Mouse (Mus musculus) cerebral cortex, adult 2 months (tissue): Measurements from ENCODE around the gene Sycn.

Experiments
- WGBS: fragments of 180-500 bp; shearing (Covaris S2); methylation state at CpG from one replicate; pipeline ENCODE4 v1.1.7; 2018; 5-methylcytosine and 5-hydroxymethylcytosine counted together

The Sycn gene

DNA sequence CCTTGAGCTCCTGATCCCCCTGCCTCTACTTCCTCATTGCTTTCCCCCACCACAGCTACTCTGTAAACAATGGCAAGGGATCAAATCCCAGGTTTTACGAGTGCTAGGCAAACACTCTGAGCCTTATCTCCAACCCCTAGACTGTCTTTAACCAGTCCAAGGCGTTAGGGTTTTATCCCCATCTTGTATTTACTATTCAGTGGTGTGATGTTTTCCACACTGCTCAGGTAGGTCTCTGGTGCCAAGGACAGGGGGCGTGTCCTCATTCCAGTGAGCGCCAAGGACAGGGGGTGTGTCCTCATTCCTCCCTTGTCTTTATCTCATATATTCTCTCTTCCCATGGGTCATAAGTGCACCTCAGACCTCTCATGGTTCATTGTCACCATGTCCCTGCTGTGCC is at the start of gene Sycn:
TSS of gene Sycn (plus strand) at position 360 of the 400 bp plus-strand sequence.
- WGBS: 83% methylated on average over 4 of the region's 4 CpGs

GRCm38 (mm10) chr7:28490903-28491302 is 49.8 kb upstream of the Sycn start:
- WGBS: 38% methylated on average over 14 of the region's 14 CpGs

- WGBS: 89% methylated on average over 8 of the region's 8 CpGs
These were observed 48.4 kb upstream of the Sycn start for GRCm38 (mm10) chr7:28492310-28492709.

- 88% methylated on average over 11 of the region's 11 CpGs for WGBS
These were observed 45.3 kb upstream of the Sycn start for GRCm38 (mm10) chr7:28495426-28495825.

DNA sequence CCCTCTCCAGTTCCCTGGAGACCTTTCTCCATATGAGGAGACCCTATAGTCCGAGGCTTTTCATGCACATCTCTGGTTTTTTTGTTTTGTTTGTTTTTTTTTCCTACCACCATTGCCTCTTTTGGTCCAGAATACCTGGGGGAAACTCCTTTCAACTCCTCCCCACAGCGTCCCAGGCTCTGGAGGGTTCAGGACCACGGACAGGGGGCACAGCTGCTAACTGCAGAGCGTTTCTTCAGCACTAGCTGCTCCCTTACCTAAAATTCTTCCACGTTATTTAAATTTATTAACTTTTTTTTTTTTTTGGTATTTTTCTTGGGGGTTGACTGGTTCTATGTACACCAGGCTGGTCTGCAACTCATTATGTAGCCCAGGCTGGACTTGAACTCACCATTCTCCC is 35.1 kb upstream of the Sycn start:
- 28% methylated on average over 5 of the region's 5 CpGs for WGBS

- WGBS: 91% methylated on average over 2 of the region's 2 CpGs
These were observed 31.6 kb upstream of the Sycn start for GRCm38 (mm10) chr7:28509121-28509520.

DNA sequence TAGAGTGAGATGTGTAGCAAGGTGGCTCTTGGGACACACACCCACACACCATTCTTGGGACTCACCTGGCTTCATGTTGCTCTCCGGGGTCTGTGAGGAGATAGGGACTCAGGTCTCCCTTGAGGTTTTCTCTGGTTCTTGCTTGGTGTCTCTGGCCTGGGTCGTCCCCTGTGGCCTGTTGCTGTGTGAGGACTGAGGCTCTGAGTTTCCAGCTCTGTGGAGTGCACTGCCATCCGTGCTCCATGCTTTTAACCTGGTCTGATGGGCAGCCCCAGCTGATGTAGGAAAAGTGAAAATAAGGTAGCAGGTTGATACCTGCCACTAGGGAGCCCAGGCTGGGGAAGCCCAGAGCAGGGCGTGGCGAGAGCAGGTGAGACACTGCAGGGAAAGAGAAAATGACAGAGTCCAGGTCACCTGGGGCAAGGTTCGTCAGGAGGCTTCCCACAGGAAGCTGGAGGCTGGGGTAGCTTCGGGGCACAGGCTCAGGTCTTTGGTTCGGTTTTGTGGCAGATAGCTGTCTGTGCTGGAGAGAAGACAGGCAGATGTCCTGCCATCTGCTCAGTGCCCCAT is 30.2 kb upstream of the Sycn start, which contains the start of gene Ifnl2:
TSS of gene Ifnl2 (minus strand) at position 51 of the 570 bp plus-strand sequence.
- 72% methylated on average over 8 of the region's 8 CpGs for WGBS

- WGBS: 67% methylated on average over 8 of the region's 8 CpGs
These were observed 29.2 kb upstream of the Sycn start for GRCm38 (mm10) chr7:28511441-28511840.

GRCm38 (mm10) chr7:28522536-28522935 is 18.1 kb upstream of the Sycn start, which contains the start of gene Ifnl3:
Gene Ifnl3 (plus strand): TSS chr7:28522836.
- WGBS: 84% methylated on average over 5 of the region's 6 CpGs

GRCm38 (mm10) chr7:28527922-28528719 is 12.6 kb upstream of the Sycn start:
- 11% methylated on average over 19 of the region's 19 CpGs for WGBS

DNA sequence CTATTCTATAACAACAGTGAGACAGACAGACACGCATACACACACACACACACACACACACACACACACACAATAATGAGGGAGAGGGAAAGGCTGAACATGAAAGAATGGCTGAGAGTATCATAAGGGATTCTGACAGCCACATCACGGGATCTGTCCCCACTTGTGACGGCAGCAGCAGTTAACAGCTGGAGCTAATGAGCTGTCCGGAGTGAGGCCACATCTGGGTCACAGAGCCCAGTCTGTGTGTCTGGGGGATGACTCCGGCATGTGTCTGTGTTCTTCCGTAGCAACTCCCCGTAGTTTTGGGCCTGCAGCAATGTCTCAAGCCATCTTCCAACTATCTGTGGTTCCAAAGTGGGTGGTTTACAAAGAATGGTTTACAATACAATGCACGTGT is 8.7 kb upstream of the Sycn start:
- 80% methylated on average over 8 of the region's 8 CpGs for WGBS

DNA sequence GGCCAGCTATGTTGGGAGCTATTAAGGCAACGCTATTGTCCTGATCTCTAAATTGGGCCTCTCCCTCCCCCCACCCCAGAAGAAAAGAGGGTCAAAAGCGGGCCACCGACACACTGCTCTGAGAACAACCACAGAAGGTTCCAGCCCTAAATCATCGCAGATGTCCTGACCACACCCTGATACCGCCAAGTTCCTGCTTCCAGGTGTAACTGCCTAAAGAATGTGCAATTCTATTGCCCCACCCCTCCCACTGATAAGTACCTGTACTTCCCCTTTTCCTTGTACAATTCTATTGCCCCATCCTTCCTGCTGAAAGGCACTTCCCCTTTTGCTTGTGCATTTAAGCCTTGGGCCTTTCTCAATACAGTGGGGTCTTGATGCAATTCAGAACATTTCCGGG is 1.8 kb upstream of the Sycn start:
- 95% methylated on average over 6 of the region's 6 CpGs for WGBS

- WGBS: 13% methylated on average over 27 of the region's 27 CpGs
These were observed 3.4 kb downstream of the Sycn start for GRCm38 (mm10) chr7:28544051-28544601.

GRCm38 (mm10) chr7:28545048-28545890 is 4.6 kb downstream of the Sycn start:
- WGBS: 52% methylated on average over 14 of the region's 14 CpGs

GRCm38 (mm10) chr7:28545891-28546210 is 5.2 kb downstream of the Sycn start:
- 62% methylated on average over 7 of the region's 7 CpGs for WGBS

DNA sequence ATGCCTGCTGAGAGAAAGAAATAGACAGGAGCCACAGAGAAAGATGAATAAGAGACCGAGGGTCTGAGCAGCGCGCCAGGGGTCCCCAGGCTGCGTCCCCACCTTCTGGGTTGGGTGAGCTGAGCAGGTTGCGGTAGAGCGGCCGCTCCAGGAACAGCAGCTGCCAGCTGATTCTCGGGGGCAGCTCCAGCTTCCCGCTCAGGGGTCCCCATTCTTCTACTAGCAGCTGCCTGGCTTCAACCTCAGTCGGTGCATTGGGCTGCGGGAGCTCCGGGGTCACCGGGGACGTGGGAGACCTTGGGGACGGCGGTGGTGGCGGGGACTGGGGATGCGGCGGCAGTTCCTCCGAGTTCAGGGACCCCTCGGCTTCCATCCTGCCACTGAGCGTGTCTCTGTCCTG is 6.0 kb downstream of the Sycn start:
- 1% methylated on average over 22 of the region's 22 CpGs for WGBS

- 6% methylated on average over 4 of the region's 5 CpGs for WGBS
These were observed 6.5 kb downstream of the Sycn start, which contains the start of gene Nccrp1 for GRCm38 (mm10) chr7:28547154-28547553. Gene Nccrp1 (minus strand): TSS chr7:28547254.

- 68% methylated on average over 7 of the region's 7 CpGs for WGBS
These were observed 6.9 kb downstream of the Sycn start for GRCm38 (mm10) chr7:28547628-28548027.

- 88% methylated on average over 6 of the region's 6 CpGs for WGBS
These were observed 12.4 kb downstream of the Sycn start for GRCm38 (mm10) chr7:28553076-28553475.

DNA sequence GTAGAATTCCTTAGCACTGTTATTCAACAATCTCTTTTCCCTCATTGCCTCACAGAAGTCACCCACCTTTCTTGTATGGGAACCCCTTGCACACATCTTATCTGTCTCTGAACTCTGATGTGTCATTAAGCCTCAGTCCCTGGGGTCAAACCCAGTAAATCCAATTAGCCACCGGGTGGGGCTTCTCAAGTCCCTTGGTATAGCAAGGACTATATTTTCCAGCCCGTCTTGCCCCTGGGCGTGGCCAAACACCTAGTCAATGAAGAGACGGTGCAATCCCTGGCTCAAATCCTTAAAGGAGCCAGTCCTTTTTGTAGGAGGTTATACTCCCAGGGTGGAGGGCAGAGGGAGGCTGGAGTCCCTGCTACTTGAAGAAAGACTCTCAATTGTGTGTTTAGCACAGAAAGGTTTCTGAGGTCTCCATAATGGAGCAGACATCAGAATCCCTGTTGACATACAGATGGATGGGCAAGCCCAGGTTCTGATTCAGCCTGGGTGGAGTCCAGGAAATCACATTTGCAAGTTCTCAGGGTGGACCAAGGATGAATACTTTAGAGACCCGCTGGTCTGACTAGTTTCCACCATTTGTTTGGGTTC is 15.4 kb downstream of the Sycn start:
- WGBS: 33% methylated on average over 5 of the region's 5 CpGs

GRCm38 (mm10) chr7:28557069-28557468 is 16.4 kb downstream of the Sycn start:
- 71% methylated on average over 5 of the region's 5 CpGs for WGBS

DNA sequence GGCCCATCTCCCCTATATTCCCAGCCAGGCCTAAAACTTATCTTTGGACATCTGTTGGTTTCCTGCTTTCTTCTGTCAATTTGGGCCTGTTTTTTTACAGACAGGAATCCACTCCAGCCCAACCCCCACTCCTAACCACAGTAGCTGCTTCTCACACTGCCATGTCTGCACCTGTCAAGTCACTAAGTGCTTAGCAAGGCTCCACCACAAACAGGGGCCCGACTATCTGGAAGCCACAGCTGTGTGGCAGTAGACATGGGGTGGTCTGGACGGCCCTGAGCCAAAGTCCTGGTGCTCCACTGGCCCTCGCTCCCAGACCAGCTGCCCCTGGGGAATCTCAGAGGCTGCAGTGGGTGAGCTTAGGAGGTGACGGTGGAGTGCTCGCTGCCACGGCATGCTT is 17.0 kb downstream of the Sycn start:
- WGBS: 86% methylated on average over 6 of the region's 6 CpGs
